Mouse (Mus musculus) lung, embryonic 16.5 days (tissue): ENCODE data around the gene Mesp1. TPM values are rescaled to one million over a fixed set of nuclear protein-coding genes. Genes with fewer than 3 reads are reported as not detected.

Source experiments
- ATAC-seq: fragments of 200-750 bp; cut with Nextera tagmentation; 2 replicates; pipeline ENCODE4 v1.8.0; 2017; ENCODE audit warnings: low read depth, mild to moderate bottlenecking, moderate library complexity
- H3K27ac ChIP-seq: fragments of 300-500 bp; sonication (generic); 2 replicates; pipeline ENCODE4 v1.5.1; 2014; ENCODE audit warnings: mild to moderate bottlenecking, control low read depth, low read length
- H3K27me3 ChIP-seq: fragments of 300-500 bp; sonication (generic); 2 replicates; pipeline ENCODE4 v1.6.1; 2014; ENCODE audit warnings: low read depth, low read length, mixed read lengths; ENCODE audit not compliant: control insufficient read depth, insufficient read depth
- H3K36me3 ChIP-seq: fragments of 300-500 bp; sonication (generic); 2 replicates; pipeline ENCODE4 v1.6.1; 2014; ENCODE audit warnings: low read length; ENCODE audit not compliant: control insufficient read depth, insufficient read depth
- H3K4me1 ChIP-seq: fragments of 300-500 bp; sonication (generic); replicated peaks from 2 replicates; pipeline ENCODE4 v1.6.1; 2014; ENCODE audit warnings: low read length, mixed read lengths; ENCODE audit not compliant: control insufficient read depth, insufficient read depth
- H3K4me2 ChIP-seq: fragments of 300-500 bp; sonication (generic); 2 replicates; pipeline ENCODE4 v1.6.1; 2014; ENCODE audit warnings: low read depth, low read length, control low read depth
- H3K4me3 ChIP-seq: fragments of 300-500 bp; sonication (generic); 2 replicates; pipeline ENCODE4 v1.5.1; 2014; ENCODE audit warnings: mild to moderate bottlenecking, low read length, control low read depth
- H3K9ac ChIP-seq: fragments of 300-500 bp; sonication (generic); 2 replicates; pipeline ENCODE4 v1.6.1; 2014; ENCODE audit warnings: low read length, control low read depth
- H3K9me3 ChIP-seq: fragments of 300-500 bp; sonication (generic); 2 replicates; pipeline ENCODE4 v1.6.1; 2016; ENCODE audit warnings: low read length; ENCODE audit not compliant: control insufficient read depth
- WGBS: fragments of 180-500 bp; shearing (Covaris S2); extraction: QIAGEN DNeasy Blood & Tissue Kit; methylation state at CpG from one replicate; pipeline ENCODE4 v1.1.7; 2014; 5-methylcytosine and 5-hydroxymethylcytosine counted together
- polyA plus RNA-seq: library from polyadenylated mRNA; unstranded; fragments of >200 nt; fragmentation: Nextera tagmentation; extraction: Ambion mirVana; gene quantifications from 2 replicates; pipeline ENCODE4 v1.2.1, GENCODE M21; 2015

Gene Mesp1
- polyA plus RNA-seq, 1 experiment from 2014 or later = not detected

- Histone ChIP-seq H3K9me3 (no peaks in the 10 kb centered on the region), H3K27ac (no peak overlapping the region), H3K4me3 (peak overlapping the region; percentile 46), H3K36me3 (no peaks in the 10 kb centered on the region), H3K4me2 (peak overlapping the region; percentile 64), H3K27me3 (no peaks in the 10 kb centered on the region; the same call in 1 of the 2 replicates), H3K9ac (peak overlapping the region; percentile 66), H3K4me1 (peaks cover 4% of the 10 kb centered on the region; the same call in 1 of the 2 replicates)
- ATAC-seq = peak; percentile 74
- 24% methylated on average over 16 of the region's 16 CpGs for WGBS
Measured at GRCm38 (mm10) chr7:79780647-79781626, 12.7 kb downstream of the Mesp1 start.

- no peak overlapping the region for H3K4me2 ChIP-seq
- no peaks in the 10 kb centered on the region for H3K9me3 ChIP-seq
- 46% methylated on average over 15 of the region's 15 CpGs for WGBS
- no peaks in the 10 kb centered on the region for H3K27me3 ChIP-seq
- no peak overlapping the region for H3K27ac ChIP-seq
- no peaks in the 10 kb centered on the region; the same call in 1 of the 2 replicates for H3K4me1 ChIP-seq
- no peaks in the 10 kb centered on the region for H3K36me3 ChIP-seq
- no peak overlapping the region for H3K4me3 ChIP-seq
- no peak overlapping the region for H3K9ac ChIP-seq
- no peak for ATAC-seq
Measured at GRCm38 (mm10) chr7:79771561-79772512, 21.8 kb downstream of the Mesp1 start.

GRCm38 (mm10) chr7:79769664-79770063, 23.9 kb downstream of the Mesp1 start:
- no peak overlapping the region for H3K4me3 ChIP-seq
- H3K27ac ChIP-seq = no peak overlapping the region
- H3K36me3 ChIP-seq = no peaks in the 10 kb centered on the region
- H3K9ac ChIP-seq = no peak overlapping the region
- no peaks in the 10 kb centered on the region for H3K27me3 ChIP-seq
- H3K9me3 ChIP-seq = no peaks in the 10 kb centered on the region
- no peak overlapping the region for H3K4me2 ChIP-seq
- 64% methylated on average over 3 of the region's 3 CpGs for WGBS
- no peaks in the 10 kb centered on the region; the same call in 1 of the 2 replicates for H3K4me1 ChIP-seq
- ATAC-seq = no peak

GRCm38 (mm10) chr7:79765991-79766390, 27.6 kb downstream of the Mesp1 start:
- H3K27me3 ChIP-seq = no peaks in the 10 kb centered on the region
- H3K27ac ChIP-seq = no peak overlapping the region
- 35% methylated on average over 1 of the region's 1 CpGs for WGBS
- no peak for ATAC-seq
- no peak overlapping the region for H3K9ac ChIP-seq
- H3K4me3 ChIP-seq = no peak overlapping the region
- no peaks in the 10 kb centered on the region for H3K9me3 ChIP-seq
- H3K4me2 ChIP-seq = no peak overlapping the region
- H3K4me1 ChIP-seq = no peaks in the 10 kb centered on the region; the same call in 1 of the 2 replicates
- H3K36me3 ChIP-seq = no peaks in the 10 kb centered on the region

GRCm38 (mm10) chr7:79762106-79762505, 31.5 kb downstream of the Mesp1 start:
- peak; percentile 54; the same call in 1 of the 2 replicates for ATAC-seq
- no peaks in the 10 kb centered on the region for H3K36me3 ChIP-seq
- H3K4me3 ChIP-seq = no peak overlapping the region
- no peaks in the 10 kb centered on the region for H3K27me3 ChIP-seq
- H3K27ac ChIP-seq = no peak overlapping the region
- no peak overlapping the region for H3K4me2 ChIP-seq
- 48% methylated on average over 8 of the region's 8 CpGs for WGBS
- H3K4me1 ChIP-seq = peaks cover 2% of the 10 kb centered on the region; the same call in 1 of the 2 replicates
- no peak overlapping the region for H3K9ac ChIP-seq
- H3K9me3 ChIP-seq = no peaks in the 10 kb centered on the region

DNA sequence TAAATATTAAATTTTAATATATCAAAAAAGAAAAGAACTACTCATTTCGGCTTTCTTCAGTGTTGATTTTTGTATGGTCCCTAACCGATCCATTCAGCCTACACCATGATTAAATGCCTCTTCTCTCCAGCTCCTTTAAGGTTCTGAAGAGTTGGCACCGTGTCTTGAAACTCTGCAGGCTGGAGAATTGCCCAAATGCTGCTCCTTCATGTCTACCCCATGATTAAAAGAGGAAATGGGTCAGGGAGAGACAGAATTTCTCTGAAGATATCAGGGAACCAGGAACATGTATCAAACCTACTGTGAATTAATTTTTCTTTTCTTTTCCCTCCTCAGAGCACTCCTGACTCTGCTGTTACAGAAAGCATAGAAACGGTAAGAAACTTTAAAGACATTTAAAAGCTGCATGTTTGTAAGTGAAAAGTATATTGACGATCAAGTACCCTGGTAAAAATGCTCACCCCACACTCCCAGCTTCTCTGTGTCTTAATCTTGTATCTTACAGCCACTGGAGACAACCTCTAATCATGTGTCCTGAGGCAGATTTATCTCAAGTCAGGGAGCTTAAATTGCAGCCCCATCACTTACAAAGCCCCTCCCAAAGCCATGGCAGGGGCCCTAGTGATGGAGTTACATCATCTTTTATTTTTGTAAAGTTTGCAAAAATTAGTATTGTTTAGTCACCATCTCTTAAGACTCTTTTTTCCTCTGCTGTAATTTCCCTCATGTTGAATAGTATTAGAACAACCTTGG, 32.3 kb downstream of the Mesp1 start:
- 50% methylated on average over 5 of the region's 5 CpGs for WGBS

GRCm38 (mm10) chr7:79759766-79760165, 33.8 kb downstream of the Mesp1 start:
- Histone ChIP-seq H3K4me3 (no peak overlapping the region), H3K4me1 (peaks cover 2% of the 10 kb centered on the region; the same call in 1 of the 2 replicates), H3K36me3 (no peaks in the 10 kb centered on the region), H3K27ac (no peak overlapping the region), H3K9me3 (no peaks in the 10 kb centered on the region), H3K4me2 (no peak overlapping the region), H3K27me3 (no peaks in the 10 kb centered on the region), H3K9ac (no peak overlapping the region)
- no peak for ATAC-seq

More for the DNA sequence above, 32.3 kb downstream of the Mesp1 start:
- Histone ChIP-seq H3K4me1 (peaks cover 2% of the 10 kb centered on the region; the same call in 1 of the 2 replicates), H3K4me2 (no peak overlapping the region), H3K9me3 (no peaks in the 10 kb centered on the region), H3K4me3 (no peak overlapping the region), H3K36me3 (no peaks in the 10 kb centered on the region), H3K27me3 (no peaks in the 10 kb centered on the region), H3K9ac (no peak overlapping the region), H3K27ac (no peak overlapping the region)
- no peak for ATAC-seq

GRCm38 (mm10) chr7:79758176-79758575, 35.4 kb downstream of the Mesp1 start:
- H3K27ac ChIP-seq = no peak overlapping the region
- no peaks in the 10 kb centered on the region for H3K27me3 ChIP-seq
- no peak overlapping the region for H3K9ac ChIP-seq
- H3K9me3 ChIP-seq = no peaks in the 10 kb centered on the region
- H3K4me2 ChIP-seq = no peak overlapping the region
- H3K4me3 ChIP-seq = no peak overlapping the region
- 26% methylated on average over 6 of the region's 6 CpGs for WGBS
- ATAC-seq = peak; percentile 67; the same call in 1 of the 2 replicates
- H3K4me1 ChIP-seq = peaks cover 2% of the 10 kb centered on the region; the same call in 1 of the 2 replicates
- no peaks in the 10 kb centered on the region for H3K36me3 ChIP-seq
